Mouse (Mus musculus): ENCODE measurements around the gene Cgas. TPM values are rescaled to one million over a fixed set of nuclear protein-coding genes. Genes with fewer than 3 reads are reported as not detected.

The Cgas gene
- polyA plus RNA-seq, 1 experiment from 2014 or later, result 1.5 TPM

DNA sequence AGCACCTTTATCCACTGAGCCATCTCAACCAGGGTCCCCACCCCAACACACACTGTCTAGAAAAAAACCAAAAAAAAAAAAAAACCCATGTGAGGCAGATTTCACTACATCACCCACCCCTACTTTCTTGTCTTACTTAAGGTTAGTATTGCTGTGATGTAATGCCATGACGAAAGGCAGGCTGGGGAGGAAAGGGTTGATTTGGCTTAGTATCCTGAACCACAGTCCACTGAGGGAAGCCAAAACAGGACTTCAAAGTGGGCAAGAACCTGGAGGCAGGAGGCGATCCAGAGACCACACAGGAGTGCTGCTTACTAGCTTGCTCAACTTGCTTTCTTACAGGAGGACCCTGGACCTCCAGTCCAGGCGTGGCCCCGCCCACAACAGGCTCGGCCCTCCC is 7.4 kb upstream of the Cgas start:
- 72% methylated on average over 5 of the region's 5 CpGs for WGBS (ENCODE audit: insufficient replicate concordance)

DNA sequence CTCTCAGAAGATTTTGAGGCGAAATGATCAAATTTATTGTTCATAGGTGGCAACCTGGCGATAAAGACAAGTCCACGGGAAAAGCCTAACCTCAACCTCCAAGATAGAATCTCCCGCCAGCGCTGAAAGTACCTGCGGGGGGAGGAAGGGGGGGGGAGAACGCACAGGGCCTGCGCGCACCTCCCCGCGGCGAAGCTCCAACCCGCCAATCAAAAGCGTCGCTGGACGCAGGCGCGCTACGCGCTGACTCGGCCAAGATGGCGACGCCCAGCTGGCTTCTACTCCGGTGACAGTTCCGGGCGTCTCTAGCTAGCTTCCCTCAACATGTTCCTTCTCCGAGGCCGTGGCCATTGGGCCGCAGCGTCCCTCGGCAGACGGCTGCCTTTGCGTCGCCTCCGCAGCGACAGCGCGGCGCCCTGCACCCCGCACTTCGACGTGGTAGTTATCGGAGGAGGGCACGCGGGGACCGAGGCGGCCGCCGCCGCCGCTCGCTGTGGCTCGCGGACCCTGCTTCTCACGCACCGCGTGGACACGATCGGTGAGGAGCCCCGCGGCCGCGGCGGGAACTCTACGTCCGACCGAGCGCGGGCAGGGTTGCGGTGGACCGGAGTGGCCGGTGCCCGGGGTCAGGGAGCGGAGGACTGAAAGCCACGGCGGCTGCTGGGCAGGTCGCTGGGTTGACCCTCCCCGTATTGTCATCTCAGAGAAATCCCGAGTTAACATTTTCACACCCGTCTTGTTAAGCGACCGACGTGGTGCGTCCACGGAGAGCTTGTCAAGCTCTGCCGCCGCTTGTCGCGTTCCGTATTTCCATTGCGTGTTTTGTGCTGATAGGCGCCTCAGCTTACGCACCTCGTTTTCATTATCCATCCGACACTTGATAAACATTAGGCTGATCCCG is 5.2 kb upstream of the Cgas start, which contains the start of the genes Mto1 and Gm17324:
TSS of gene Mto1 (plus strand) at position 236 of the 901 bp plus-strand sequence.
TSS of gene Gm17324 (minus strand) at position 814 of the 901 bp plus-strand sequence.
- no peaks in the 10 kb centered on the region for H3K9me3 ChIP-seq (replicated peaks)
- ATAC-seq, result peak; percentile 89
- peaks cover 32% of the 10 kb centered on the region for H3K4me1 ChIP-seq
- H3K9ac ChIP-seq, result peak within 1 kb of the TSS; percentile 97
- peak within 1 kb of the TSS; percentile 91 for H3K27ac ChIP-seq
- peak within 1 kb of the TSS; percentile 82 for H3K4me2 ChIP-seq
- under 1% methylated on average over 96 of the region's 96 CpGs for WGBS (ENCODE audit: insufficient replicate concordance)
- peaks cover 37% of the 10 kb centered on the region for H3K36me3 ChIP-seq
- H3K27me3 ChIP-seq (replicated peaks), result peaks cover 40% of the 10 kb centered on the region
- peak within 1 kb of the TSS; percentile 99 for H3K4me3 ChIP-seq

More for the DNA sequence above, 7.4 kb upstream of the Cgas start:
- H3K9me3 ChIP-seq (replicated peaks), result no peaks in the 10 kb centered on the region
- peaks cover 18% of the 10 kb centered on the region for H3K27me3 ChIP-seq (replicated peaks)
- H3K4me3 ChIP-seq, result no peak overlapping the region
- no peak overlapping the region for H3K9ac ChIP-seq
- H3K27ac ChIP-seq, result 0 out of 2 replicates have a peak overlapping the region, but pooled peaks have one; percentile 32
- no peak for ATAC-seq
- H3K36me3 ChIP-seq, result peaks cover 57% of the 10 kb centered on the region
- H3K4me1 ChIP-seq, result peaks cover 45% of the 10 kb centered on the region
- no peak overlapping the region for H3K4me2 ChIP-seq

DNA sequence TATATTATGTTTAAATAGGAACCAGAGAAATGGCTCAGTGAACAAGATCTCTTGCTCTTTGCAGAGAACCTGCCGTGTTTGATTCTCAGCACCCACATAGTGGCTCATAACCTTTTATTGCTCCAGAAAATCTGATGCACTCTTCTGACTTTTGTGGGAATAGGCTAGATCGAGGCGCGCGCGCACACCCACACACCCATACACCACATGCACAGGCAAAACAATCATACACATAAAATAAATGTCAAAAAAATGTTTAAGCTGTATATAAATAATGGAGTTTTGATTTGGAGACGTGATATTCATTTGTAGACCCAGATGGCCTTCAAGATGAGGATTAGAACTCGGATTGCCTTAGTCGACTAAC is 4.6 kb upstream of the Cgas start:
- 39% methylated on average over 9 of the region's 9 CpGs for WGBS (ENCODE audit: insufficient replicate concordance)
- ATAC-seq, result 0 out of 2 replicates have a peak, but pooled peaks have one; percentile 8
- Histone ChIP-seq H3K27me3 (replicated peaks) (peaks cover 46% of the 10 kb centered on the region), H3K4me3 (peak overlapping the region; percentile 99), H3K9ac (peak overlapping the region; percentile 97), H3K9me3 (replicated peaks) (no peaks in the 10 kb centered on the region), H3K27ac (no peak overlapping the region; the same call in 1 of the 2 replicates), H3K36me3 (peaks cover 31% of the 10 kb centered on the region), H3K4me2 (peak overlapping the region; percentile 82), H3K4me1 (peaks cover 38% of the 10 kb centered on the region)

DNA sequence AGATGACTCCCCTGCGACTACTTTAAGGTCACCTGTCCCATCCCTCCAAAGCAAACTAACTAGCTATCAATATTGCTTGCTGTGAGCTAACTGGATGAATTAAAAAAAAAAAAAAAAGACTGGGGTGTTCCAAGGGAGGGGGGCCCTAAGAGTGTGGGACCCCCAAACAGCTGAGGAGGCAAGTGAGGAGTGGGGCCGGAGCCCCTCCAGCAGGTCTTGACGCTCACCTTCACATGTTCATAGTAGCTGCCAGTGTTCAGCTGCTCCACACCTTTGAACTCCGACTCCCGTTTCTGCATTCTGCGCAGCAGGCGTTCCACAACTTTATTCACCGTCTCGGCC is 829 bp downstream of the Cgas start:
- peaks cover 17% of the 10 kb centered on the region for H3K4me1 ChIP-seq
- no peaks in the 10 kb centered on the region for H3K9me3 ChIP-seq (replicated peaks)
- peak overlapping the region; percentile 73 for H3K4me2 ChIP-seq
- peak overlapping the region; percentile 42 for H3K9ac ChIP-seq
- no peak overlapping the region for H3K27ac ChIP-seq
- H3K27me3 ChIP-seq (replicated peaks), result peaks cover 82% of the 10 kb centered on the region
- ATAC-seq, result peak; percentile 27
- H3K4me3 ChIP-seq, result peak overlapping the region; percentile 53
- H3K36me3 ChIP-seq, result no peaks in the 10 kb centered on the region
- WGBS (ENCODE audit: insufficient replicate concordance), result 5% methylated on average over 9 of the region's 9 CpGs

DNA sequence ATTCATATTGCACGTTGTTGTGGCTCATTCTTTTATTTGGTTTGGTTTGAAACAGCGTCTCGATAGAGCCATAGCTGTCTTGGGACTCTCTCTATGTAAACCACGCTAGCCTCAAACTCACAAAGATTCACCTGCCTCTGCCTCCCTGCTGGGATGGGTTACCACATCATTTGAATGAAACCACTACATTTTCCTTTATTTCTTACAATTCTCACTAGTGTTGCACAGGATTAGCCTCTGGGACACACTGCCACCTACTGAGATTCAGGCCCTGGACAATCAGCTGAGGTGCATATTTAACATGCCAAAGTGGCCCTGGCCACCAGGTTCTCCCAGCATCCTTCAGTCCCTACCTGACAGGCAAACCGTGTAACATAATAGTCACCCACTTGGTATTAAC is 3.6 kb downstream of the Cgas start:
- peaks cover 16% of the 10 kb centered on the region for H3K4me1 ChIP-seq
- H3K4me2 ChIP-seq, result no peak overlapping the region
- H3K9ac ChIP-seq, result no peak overlapping the region
- peaks cover 56% of the 10 kb centered on the region for H3K27me3 ChIP-seq (replicated peaks)
- no peak for ATAC-seq
- H3K36me3 ChIP-seq, result no peaks in the 10 kb centered on the region
- no peak overlapping the region for H3K27ac ChIP-seq
- no peaks in the 10 kb centered on the region for H3K9me3 ChIP-seq (replicated peaks)
- no peak overlapping the region for H3K4me3 ChIP-seq
- 59% methylated on average over 5 of the region's 5 CpGs for WGBS (ENCODE audit: insufficient replicate concordance)

DNA sequence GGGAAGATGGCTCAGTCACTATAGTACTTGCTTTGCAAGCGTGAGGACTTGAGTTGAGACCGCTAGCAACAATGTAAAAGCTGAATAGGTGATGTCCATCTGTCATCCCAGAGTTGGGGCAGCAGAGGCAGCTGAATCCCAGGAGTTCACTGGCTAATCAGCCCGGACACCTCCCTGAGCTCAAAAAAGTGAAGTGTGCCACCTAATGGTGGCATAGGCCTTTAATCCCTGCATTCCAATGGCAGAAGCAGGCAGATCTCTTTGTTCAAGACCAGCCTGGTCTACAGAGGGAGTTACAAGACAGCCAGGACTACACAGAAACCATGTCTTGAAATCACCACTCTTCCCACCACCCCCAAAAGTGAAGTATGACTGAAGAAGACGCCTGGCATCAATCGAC is 10.6 kb downstream of the Cgas start:
- Histone ChIP-seq H3K27me3 (replicated peaks) (no peaks in the 10 kb centered on the region; the same call in 1 of the 2 replicates), H3K9ac (no peak overlapping the region), H3K4me3 (no peak overlapping the region), H3K9me3 (replicated peaks) (no peaks in the 10 kb centered on the region), H3K4me1 (peaks cover 13% of the 10 kb centered on the region), H3K27ac (no peak overlapping the region), H3K4me2 (no peak overlapping the region), H3K36me3 (no peaks in the 10 kb centered on the region)
- WGBS (ENCODE audit: insufficient replicate concordance), result 84% methylated on average over 5 of the region's 5 CpGs
- no peak for ATAC-seq

DNA sequence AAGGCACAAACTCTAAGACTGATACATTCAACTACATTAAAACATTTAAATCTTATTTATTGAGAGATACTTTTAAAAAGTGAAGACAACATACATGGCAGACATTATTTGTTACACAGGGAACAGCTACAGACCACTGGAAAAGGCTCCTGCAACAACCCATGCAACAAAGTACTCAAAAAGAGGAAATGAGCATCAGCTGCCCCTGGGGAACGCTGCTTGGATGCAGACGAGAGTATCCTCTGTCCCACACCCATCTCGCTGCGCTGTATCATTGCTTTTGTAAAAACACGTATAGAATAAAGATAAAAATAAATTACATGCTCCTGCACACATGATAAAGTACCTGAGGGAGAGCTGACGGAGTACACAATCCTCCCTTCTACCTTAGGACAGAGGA is 12.6 kb downstream of the Cgas start:
- no peak for ATAC-seq
- Histone ChIP-seq H3K27ac (no peak overlapping the region), H3K36me3 (no peaks in the 10 kb centered on the region), H3K9ac (no peak overlapping the region), H3K4me1 (peaks cover 18% of the 10 kb centered on the region), H3K4me2 (no peak overlapping the region), H3K9me3 (replicated peaks) (no peaks in the 10 kb centered on the region), H3K4me3 (no peak overlapping the region), H3K27me3 (replicated peaks) (peaks cover 4% of the 10 kb centered on the region)
- WGBS (ENCODE audit: insufficient replicate concordance), result 54% methylated on average over 6 of the region's 6 CpGs

DNA sequence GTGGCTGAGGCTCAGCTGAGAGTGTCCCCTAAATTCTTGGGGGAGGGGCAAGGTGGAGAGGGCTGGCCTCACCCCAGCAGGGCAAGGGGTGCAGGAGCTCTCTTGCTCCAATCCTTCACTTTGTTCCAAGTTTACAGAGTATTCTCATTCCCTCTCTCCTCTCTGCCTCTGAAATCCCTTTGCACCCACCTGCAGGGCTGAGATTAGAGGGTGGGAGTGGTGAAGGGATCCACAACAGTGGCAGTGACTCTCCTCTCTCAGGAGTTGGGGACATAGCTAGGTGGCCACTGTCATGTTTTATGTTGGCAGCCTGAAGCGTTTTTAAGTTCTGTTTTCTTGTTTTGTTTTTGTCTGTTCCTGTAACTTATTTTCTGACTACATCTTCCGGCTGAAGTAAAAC is 13.5 kb downstream of the Cgas start:
- H3K36me3 ChIP-seq, result no peaks in the 10 kb centered on the region
- no peak overlapping the region for H3K27ac ChIP-seq
- peaks cover 18% of the 10 kb centered on the region for H3K4me1 ChIP-seq
- H3K4me2 ChIP-seq, result no peak overlapping the region
- peaks cover 4% of the 10 kb centered on the region for H3K27me3 ChIP-seq (replicated peaks)
- WGBS (ENCODE audit: insufficient replicate concordance), result 58% methylated on average over 2 of the region's 2 CpGs
- H3K9ac ChIP-seq, result no peak overlapping the region
- H3K4me3 ChIP-seq, result no peak overlapping the region
- no peak for ATAC-seq
- no peaks in the 10 kb centered on the region for H3K9me3 ChIP-seq (replicated peaks)

DNA sequence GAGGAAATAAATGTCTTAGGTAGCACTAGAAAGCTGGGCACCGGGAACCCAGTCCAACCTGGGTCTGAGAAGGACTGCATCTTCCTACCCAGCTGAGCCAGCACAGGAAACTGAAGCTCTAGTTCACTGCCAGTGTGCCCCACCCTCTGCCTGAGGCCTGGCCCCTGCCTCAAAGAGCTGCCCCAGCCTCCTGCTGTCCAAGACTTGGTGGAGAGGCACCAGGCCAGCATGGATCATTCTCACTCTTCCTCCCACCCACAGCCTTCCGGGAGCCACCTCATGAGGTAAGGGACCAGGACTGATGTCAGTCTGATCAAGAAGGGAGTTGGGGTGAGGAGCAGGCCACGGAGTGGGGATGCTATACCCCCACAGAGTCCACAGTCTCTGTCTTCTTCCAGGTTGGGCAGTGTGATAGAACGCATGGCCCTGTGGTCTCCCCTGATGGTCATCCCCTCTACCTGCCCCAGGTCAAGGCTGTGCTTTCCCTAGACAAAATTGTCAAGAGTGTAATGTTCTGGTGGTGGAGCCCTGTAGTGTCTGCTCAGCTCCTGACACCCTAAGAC is 14.1 kb downstream of the Cgas start:
- ATAC-seq, result no peak
- 72% methylated on average over 4 of the region's 4 CpGs for WGBS (ENCODE audit: insufficient replicate concordance)

DNA sequence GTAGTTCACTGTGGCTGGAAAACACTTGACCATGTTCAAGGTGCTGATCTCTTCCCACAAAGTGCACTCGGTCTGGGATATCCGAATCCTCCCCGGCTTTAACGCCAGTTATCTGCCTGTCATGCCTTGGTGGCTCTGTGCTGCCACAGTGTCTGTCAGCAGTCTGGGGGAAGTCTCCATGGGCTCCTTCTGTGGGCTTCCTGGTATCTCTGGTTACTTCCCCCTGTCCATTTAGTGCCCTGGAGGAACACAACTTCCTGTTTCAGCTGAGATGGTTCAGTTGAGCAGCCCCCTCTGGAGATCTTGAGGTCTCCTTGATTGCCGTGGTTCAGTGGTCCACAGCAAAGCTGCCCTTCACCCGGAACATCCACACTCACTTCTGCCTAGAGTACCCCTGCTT is 14.9 kb downstream of the Cgas start:
- ATAC-seq, result peak; percentile 49; the same call in 1 of the 2 replicates
- WGBS (ENCODE audit: insufficient replicate concordance), result 29% methylated on average over 6 of the region's 6 CpGs
- Histone ChIP-seq H3K9me3 (replicated peaks) (no peaks in the 10 kb centered on the region), H3K9ac (no peak overlapping the region), H3K27me3 (replicated peaks) (peaks cover 4% of the 10 kb centered on the region), H3K27ac (peak overlapping the region; percentile 4; the same call in 1 of the 2 replicates), H3K4me2 (peak overlapping the region; percentile 69), H3K4me3 (peak overlapping the region; percentile 48; the same call in 1 of the 2 replicates), H3K36me3 (no peaks in the 10 kb centered on the region), H3K4me1 (peaks cover 18% of the 10 kb centered on the region)

More for the DNA sequence above, 14.1 kb downstream of the Cgas start:
- Histone ChIP-seq H3K27ac (no peak overlapping the region), H3K4me3 (no peak overlapping the region), H3K9me3 (replicated peaks) (no peaks in the 10 kb centered on the region), H3K4me1 (peaks cover 18% of the 10 kb centered on the region), H3K27me3 (replicated peaks) (peaks cover 4% of the 10 kb centered on the region), H3K4me2 (no peak overlapping the region), H3K36me3 (no peaks in the 10 kb centered on the region), H3K9ac (no peak overlapping the region)

DNA sequence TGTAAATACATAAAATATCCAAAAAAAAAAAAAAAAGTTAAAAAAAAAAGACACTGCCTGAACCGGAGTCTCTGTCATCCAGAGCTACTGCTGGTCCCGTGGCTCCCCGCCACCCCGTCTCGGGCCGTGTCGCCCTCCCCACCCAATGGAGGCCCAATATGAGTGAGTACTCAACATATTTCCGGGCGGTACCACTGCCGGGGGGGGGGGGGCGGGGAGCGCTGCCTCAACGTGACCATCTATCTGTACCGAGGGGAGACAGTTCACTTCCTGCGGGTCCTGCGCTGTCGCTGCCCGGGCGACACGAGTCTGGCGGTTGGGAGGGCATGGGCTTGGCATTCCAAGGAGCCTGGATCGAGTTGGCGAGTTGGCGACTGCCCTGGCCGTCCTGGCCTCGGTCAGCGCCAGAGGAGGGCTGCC is 15.7 kb downstream of the Cgas start:
- Histone ChIP-seq H3K4me3 (peak overlapping the region; percentile 48), H3K4me2 (peak overlapping the region; percentile 69), H3K4me1 (peaks cover 18% of the 10 kb centered on the region), H3K9me3 (replicated peaks) (no peaks in the 10 kb centered on the region), H3K27me3 (replicated peaks) (peaks cover 4% of the 10 kb centered on the region), H3K9ac (peak overlapping the region; percentile 51), H3K27ac (no peak overlapping the region), H3K36me3 (no peaks in the 10 kb centered on the region)
- WGBS (ENCODE audit: insufficient replicate concordance), result 15% methylated on average over 27 of the region's 27 CpGs
- ATAC-seq, result peak; percentile 61; the same call in 1 of the 2 replicates

DNA sequence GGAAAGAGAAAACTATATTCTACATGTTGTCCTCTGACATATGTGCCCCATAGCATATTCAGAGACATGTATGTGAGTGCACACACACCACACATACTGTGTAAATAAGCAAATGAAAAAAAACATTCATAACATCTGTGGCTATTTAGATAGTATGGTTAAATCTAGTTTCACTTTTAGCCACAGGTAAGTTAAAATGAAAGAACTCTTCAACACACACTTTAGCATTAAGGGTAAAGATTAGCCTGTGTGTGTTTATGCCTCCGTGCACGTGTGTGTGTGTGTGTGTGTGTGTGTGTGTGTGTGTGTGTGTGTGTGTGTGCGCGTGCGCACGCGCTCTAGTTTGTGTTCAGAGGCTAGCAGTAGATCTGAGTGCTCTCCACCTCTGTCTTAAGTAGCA is 41.4 kb downstream of the Cgas start:
- H3K9ac ChIP-seq, result no peak overlapping the region
- 75% methylated on average over 7 of the region's 7 CpGs for WGBS (ENCODE audit: insufficient replicate concordance)
- no peaks in the 10 kb centered on the region for H3K36me3 ChIP-seq
- no peak overlapping the region for H3K4me3 ChIP-seq
- no peak overlapping the region for H3K4me2 ChIP-seq
- H3K4me1 ChIP-seq, result no peaks in the 10 kb centered on the region
- H3K27me3 ChIP-seq (replicated peaks), result peaks cover 30% of the 10 kb centered on the region
- no peak overlapping the region for H3K27ac ChIP-seq
- no peak for ATAC-seq
- no peaks in the 10 kb centered on the region for H3K9me3 ChIP-seq (replicated peaks)

All from liver, embryonic 12.5 days (tissue).